Mouse (Mus musculus): Measurements from ENCODE around the gene Gm44511.

DNA sequence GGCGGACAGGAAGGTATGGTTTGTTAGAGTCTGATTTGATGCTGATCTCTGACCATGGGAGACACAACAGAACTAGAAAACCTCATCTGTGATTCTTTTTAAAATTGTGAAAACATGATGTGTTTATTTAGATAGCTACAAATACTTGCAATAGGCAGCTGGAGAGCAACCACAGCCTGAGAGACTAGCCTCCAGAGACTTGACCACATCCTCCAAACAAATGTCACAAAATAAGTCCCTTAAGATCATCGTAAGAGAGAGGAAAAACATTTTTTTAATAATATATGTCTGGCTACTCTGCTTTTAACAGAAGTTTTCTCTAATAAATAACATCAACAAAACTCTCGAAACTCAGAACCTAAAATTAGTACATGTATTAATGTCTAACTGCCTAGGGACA lies 94.1 kb downstream of the Gm44511 start:
- no peak for TF ChIP-seq TCF12 (IDR thresholded peaks at IDR 0.05; ENCODE audit: insufficient read depth, poor library complexity, severe bottlenecking)
- TF ChIP-seq POLR2A (IDR thresholded peaks at IDR 0.05; ENCODE audit: insufficient read length, low read depth): no peak
- TF ChIP-seq MAX (IDR thresholded peaks at IDR 0.05; ENCODE audit: low read depth): no peak
- TF ChIP-seq USF1 (IDR thresholded peaks at IDR 0.05; ENCODE audit: low read depth): no peak
- TF ChIP-seq POLR2AphosphoS2 (IDR thresholded peaks at IDR 0.05; ENCODE audit: insufficient read length, low read depth): no peak
- TF ChIP-seq MYOG (IDR thresholded peaks at IDR 0.05; ENCODE audit: control insufficient read depth in 1 of 3, insufficient read depth in 1 of 3, insufficient read length in 2 of 3, low read depth in 2 of 3): no peak
